Mouse (Mus musculus): Measurements from ENCODE around the gene Trim67. TPM values are rescaled to one million over a fixed set of nuclear protein-coding genes. Genes with fewer than 3 reads are reported as not detected.
A peak's percentile ranks its signal among the peaks of the same experiment; 100 is the strongest.
"Not testable (repeated sequence)": the region's sequence is repeated elsewhere in the genome, so short reads cannot be mapped to it uniquely, and the experiment has no call there.

The Trim67 gene
- total RNA-seq, 2 experiments from 2014 or later, result 2.0 to 2.2 TPM

- no peak for TF ChIP-seq CTCF (IDR thresholded peaks at IDR 0.05)
- intact Hi-C loops (cut with DNase I), result no loop called here
- no peak overlapping the region for H3K4me3 ChIP-seq
- no peak overlapping the region for H3K27ac ChIP-seq
- no peak for DNase-seq (ENCODE audit: extremely low spot score in 1 of 2, low spot score in 2 of 2)
Measured at GRCm38 (mm10) chr8:124836907-124837306, 44.0 kb downstream of the Trim67 start.

DNA sequence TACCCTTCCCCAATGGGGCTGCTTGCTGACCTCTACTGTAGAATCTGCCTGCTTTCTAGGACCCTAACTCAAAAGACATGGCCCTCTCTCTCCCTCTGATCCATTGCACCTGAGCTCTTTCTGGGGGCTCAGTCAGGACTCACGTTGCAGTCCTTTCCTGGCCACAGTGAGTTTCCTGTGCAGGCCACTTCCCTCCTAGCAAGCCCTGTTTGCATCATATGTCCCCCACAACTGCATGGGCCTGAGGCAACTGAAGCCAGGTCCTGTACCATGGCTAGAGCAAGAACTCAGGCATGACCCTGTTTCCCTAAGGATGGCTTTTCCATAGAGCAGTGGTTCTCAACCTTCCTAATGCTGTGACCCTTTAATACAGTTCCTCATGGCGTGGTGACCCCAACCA lies 45.1 kb downstream of the Trim67 start:
- Histone ChIP-seq H3K4me3 (no peak overlapping the region), H3K27ac (no peak overlapping the region)
- TF ChIP-seq CTCF (IDR thresholded peaks at IDR 0.05), result no peak
- intact Hi-C loops (cut with DNase I), result no loop called here
- DNase-seq (ENCODE audit: extremely low spot score in 1 of 2, low spot score in 2 of 2), result no peak

DNA sequence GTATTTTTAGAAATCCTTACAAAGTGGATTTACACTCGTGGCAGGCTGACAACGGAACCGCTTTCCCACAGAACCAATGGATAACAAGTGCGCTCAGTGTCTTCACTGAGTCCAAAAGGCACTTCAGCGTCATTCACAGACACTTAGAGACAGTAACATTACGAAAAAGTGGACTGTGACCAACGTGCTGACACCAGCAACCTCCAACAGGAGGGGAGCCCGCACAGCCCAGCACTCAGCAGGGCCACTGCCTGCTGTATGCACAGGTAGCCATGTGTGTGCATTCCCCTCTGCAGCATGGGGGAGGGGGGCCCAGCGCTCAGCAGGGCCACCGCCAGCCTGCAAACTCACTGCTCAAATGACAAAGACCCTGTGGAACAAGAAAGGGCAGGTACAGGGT lies 46.5 kb downstream of the Trim67 start:
- no peak for DNase-seq (ENCODE audit: extremely low spot score in 1 of 2, low spot score in 2 of 2)
- intact Hi-C loops (cut with DNase I), result no loop called here
- Histone ChIP-seq H3K27ac (no peak overlapping the region), H3K4me3 (no peak overlapping the region)
- no peak for TF ChIP-seq CTCF (IDR thresholded peaks at IDR 0.05)

- no peak for TF ChIP-seq CTCF (IDR thresholded peaks at IDR 0.05)
- no peak for DNase-seq (ENCODE audit: extremely low spot score in 1 of 2, low spot score in 2 of 2)
- intact Hi-C loops (cut with DNase I), result no loop called here
- Histone ChIP-seq H3K27ac (no peak overlapping the region), H3K4me3 (no peak overlapping the region)
Measured at GRCm38 (mm10) chr8:124840900-124841299, 48.0 kb downstream of the Trim67 start.

DNA sequence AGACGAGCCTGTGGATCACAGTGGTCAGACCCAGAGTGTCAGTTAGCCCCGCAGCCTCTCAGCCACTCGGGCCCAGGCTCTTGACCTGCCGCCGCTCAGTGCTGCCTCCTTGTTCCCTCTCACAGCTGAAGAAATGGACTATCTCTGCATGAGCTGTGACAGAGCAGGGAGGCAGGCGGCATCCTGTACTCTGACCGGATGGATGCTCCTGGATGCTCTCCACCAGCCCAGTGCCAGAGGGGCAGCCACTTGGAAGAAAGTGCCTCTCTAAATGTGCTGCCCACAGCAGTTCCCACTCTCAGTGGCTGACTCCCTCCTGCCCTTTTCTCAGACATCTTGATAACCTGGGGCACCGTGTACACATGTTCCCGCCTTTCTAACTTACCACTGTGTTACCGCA lies 48.9 kb downstream of the Trim67 start:
- DNase-seq (ENCODE audit: extremely low spot score in 1 of 2, low spot score in 2 of 2), result no peak
- no peak for TF ChIP-seq CTCF (IDR thresholded peaks at IDR 0.05)
- H3K4me3 ChIP-seq, result no peak overlapping the region
- intact Hi-C loops (cut with DNase I), result no loop called here
- no peak overlapping the region for H3K27ac ChIP-seq

GRCm38 (mm10) chr8:124842929-124843328 lies 50.0 kb downstream of the Trim67 start:
- H3K4me3 ChIP-seq; intact Hi-C loops (cut with DNase I); H3K27ac ChIP-seq; DNase-seq (ENCODE audit: extremely low spot score in 1 of 2, low spot score in 2 of 2): not testable (repeated sequence)

DNA sequence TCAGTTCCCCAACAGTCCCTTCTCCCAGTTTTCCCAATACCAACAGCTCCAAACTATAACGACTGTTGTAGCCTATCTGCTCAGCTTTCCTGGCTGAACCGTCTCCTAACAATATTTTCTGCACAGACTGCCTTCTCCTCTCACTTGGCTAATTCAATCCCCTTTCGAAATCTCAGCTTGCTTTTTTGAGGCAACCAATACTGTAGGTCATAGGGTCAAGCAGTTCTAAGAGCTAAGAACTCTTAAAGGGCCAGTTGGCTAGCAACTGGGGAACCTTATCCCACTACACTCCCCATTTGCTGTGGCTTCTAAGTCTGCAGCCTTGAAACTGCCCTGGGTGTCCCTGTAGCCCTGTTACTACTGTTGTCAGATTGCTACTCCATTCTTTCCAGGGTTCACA lies 52.2 kb downstream of the Trim67 start:
- no peak for TF ChIP-seq CTCF (IDR thresholded peaks at IDR 0.05)
- H3K4me3 ChIP-seq, result no peak overlapping the region
- DNase-seq (ENCODE audit: extremely low spot score in 1 of 2, low spot score in 2 of 2), result no peak
- no peak overlapping the region for H3K27ac ChIP-seq
- intact Hi-C loops (cut with DNase I), result no loop called here

- Histone ChIP-seq H3K27ac (no peak overlapping the region), H3K4me3 (no peak overlapping the region)
- intact Hi-C loops (cut with DNase I), result no loop called here
- TF ChIP-seq CTCF (IDR thresholded peaks at IDR 0.05), result no peak
- no peak for DNase-seq (ENCODE audit: extremely low spot score in 1 of 2, low spot score in 2 of 2)
Measured at GRCm38 (mm10) chr8:124845573-124845972, 52.7 kb downstream of the Trim67 start.

DNA sequence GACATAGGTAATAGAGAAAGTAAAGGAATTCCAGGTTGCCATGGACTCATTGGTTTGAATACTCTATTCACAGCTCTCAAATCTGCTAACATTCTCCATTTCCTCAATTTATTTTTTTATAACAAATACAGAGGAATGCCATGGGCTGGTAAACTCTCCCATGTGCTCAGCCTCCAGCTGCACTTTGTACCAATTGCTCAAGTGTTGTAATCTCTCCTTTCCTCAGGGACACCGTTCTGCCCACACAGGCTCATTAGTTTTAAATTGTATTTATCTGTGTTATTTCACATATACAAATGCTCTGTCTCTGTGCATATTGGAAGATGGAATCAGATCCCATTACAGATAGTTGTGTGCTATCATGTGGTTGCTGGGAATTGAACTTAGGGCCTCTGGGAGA lies 60.6 kb downstream of the Trim67 start:
- intact Hi-C loops (cut with DNase I), result no loop called here
- no peak overlapping the region for H3K27ac ChIP-seq
- H3K4me3 ChIP-seq, result no peak overlapping the region
- no peak for TF ChIP-seq CTCF (IDR thresholded peaks at IDR 0.05)
- no peak for DNase-seq (ENCODE audit: extremely low spot score in 1 of 2, low spot score in 2 of 2)

GRCm38 (mm10) chr8:124859466-124859865 lies 66.6 kb downstream of the Trim67 start:
- DNase-seq (ENCODE audit: extremely low spot score in 1 of 2, low spot score in 2 of 2), result no peak
- intact Hi-C loops (cut with DNase I), result no loop called here
- Histone ChIP-seq H3K4me3 (no peak overlapping the region), H3K27ac (no peak overlapping the region)
- TF ChIP-seq CTCF (IDR thresholded peaks at IDR 0.05), result peak; percentile 35

DNA sequence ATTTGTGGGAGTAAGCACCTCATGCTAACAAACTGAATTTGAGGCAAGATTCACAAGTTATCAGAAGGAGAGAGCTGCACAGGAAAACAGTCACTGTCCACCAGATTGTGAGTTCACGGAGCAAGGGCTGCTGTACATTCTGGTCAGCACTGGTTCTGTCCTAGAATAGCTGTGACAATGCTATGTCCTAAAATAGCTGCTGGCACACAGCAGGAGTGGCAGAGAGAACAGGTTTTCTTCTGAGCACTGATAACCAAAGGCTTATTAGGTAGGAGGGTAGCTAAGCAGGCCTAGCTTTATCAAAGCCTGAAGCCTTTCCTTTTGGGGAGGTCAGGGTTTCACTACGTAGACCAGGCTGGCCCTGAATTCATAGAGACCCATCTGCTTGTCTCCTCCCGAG lies 67.3 kb downstream of the Trim67 start:
- DNase-seq (ENCODE audit: extremely low spot score in 1 of 2, low spot score in 2 of 2), result no peak
- no peak overlapping the region for H3K4me3 ChIP-seq
- intact Hi-C loops (cut with DNase I), result loop anchor here (10.0 kb wide), 1 partner anchor 155 kb away; the partner anchor contains the start of gene Tsnax
- TF ChIP-seq CTCF (IDR thresholded peaks at IDR 0.05), result no peak
- no peak overlapping the region for H3K27ac ChIP-seq

GRCm38 (mm10) chr8:124862321-124863162 lies 69.7 kb downstream of the Trim67 start, which contains the start of the genes Gnpat and 2810004N23Rik:
Gene Gnpat (plus strand): TSS chr8:124863033.
Gene 2810004N23Rik (minus strand): TSS chr8:124863120.
- intact Hi-C loops (cut with DNase I), result loop anchor here (1.0 to 10.0 kb wide), 2 partner anchors 35 to 152 kb away; partner anchors contain the start of genes Exoc8, Sprtn and Tsnax
- DNase-seq (ENCODE audit: extremely low spot score in 1 of 2, low spot score in 2 of 2), result peak; percentile 91 to 95
- Histone ChIP-seq H3K4me3 (peak within 1 kb of the TSS; percentile 90), H3K27ac (peak within 1 kb of the TSS; percentile 97)
- no peak for TF ChIP-seq CTCF (IDR thresholded peaks at IDR 0.05)
